19 mouse cellular contexts compared by ENCODE assay signal in the genomic region with DNA sequence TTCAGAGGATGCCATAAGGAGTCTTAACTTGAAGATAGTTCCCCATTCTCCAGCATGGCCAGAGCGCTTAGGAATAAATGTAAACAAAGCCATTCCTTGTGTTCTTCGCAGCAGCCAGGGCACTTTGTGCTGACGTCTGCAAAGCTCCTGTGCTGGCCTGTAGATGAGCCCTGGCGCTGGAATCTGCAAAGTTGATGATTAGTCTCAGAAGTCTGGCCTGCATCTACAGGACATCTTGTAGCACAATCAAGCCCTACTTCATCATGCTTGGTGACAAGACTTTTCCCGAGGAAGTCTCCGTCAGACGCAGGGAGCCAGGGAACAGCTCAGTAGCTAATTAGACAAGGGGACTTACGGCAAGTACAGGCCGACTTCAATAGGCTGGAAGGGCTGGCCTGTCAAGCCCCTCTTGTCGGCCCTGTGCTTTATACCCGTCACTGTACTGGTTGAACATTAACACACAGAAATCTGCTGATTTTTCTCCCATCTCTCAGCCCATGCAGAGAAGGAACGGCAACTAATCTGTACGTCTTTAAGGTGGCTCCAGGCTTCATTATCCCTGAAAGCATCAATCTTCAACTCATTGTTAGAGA.
DNase-seq lines count a peak whose midpoint lies in the region; ATAC-seq and TF ChIP-seq lines count a peak whose summit lies in the region.
"Had no signal": no experiment of that assay in that cellular context is flagged by ENCODE, and none has a peak within 500 bp of the region (broad histone marks: within the 10 kb centered on the region; RNA-seq: fewer than 3 reads in every experiment).

No protein-coding gene starts in this region.

- no peak overlapping the region for H3K27ac ChIP-seq in hindbrain, embryonic 16.5 days (ENCODE audit: low read depth, low read length)
- H3K27ac ChIP-seq in hindbrain, embryonic 11.5 days (ENCODE audit: low read depth, low read length) = no peak overlapping the region
- no peak overlapping the region for H3K27ac ChIP-seq in stomach, embryonic 14.5 days (ENCODE audit: low read length)
- no peak overlapping the region for H3K27ac ChIP-seq in stomach, postnatal 0 days (replicated peaks)
- H3K27ac ChIP-seq in kidney, embryonic 15.5 days = peak overlapping the region; percentile 20; the same call in 1 of the 2 replicates
- H3K27ac ChIP-seq: embryonic facial prominence, embryonic 15.5 days; limb, embryonic 12.5 days; neural tube, embryonic 13.5 days had no signal

- no peaks in the 10 kb centered on the region for H3K27me3 ChIP-seq in hindbrain, embryonic 16.5 days (replicated peaks; ENCODE audit: control insufficient read depth, insufficient read depth, low read length)
- no peaks in the 10 kb centered on the region for H3K27me3 ChIP-seq in hindbrain, embryonic 11.5 days (ENCODE audit: control insufficient read depth, insufficient read depth, low read length)
- H3K27me3 ChIP-seq in stomach, embryonic 14.5 days (ENCODE audit: control insufficient read depth, insufficient read depth, low read length) = no peaks in the 10 kb centered on the region
- H3K27me3 ChIP-seq in stomach, postnatal 0 days (ENCODE audit: control insufficient read depth, insufficient read depth, low read length) = no peaks in the 10 kb centered on the region
- no peaks in the 10 kb centered on the region for H3K27me3 ChIP-seq in kidney, embryonic 15.5 days
- H3K27me3 ChIP-seq: CH12.LX; embryonic facial prominence, embryonic 15.5 days; limb, embryonic 12.5 days; neural tube, embryonic 13.5 days had no signal

- WGBS in hindbrain, embryonic 16.5 days = 36% methylated on average over 13 of the region's 13 CpGs
- WGBS in hindbrain, embryonic 11.5 days = 40% methylated on average over 13 of the region's 13 CpGs
- WGBS in stomach, embryonic 14.5 days = 6% methylated on average over 13 of the region's 13 CpGs
- 4% methylated on average over 13 of the region's 13 CpGs for WGBS in stomach, postnatal 0 days
- WGBS in kidney, embryonic 15.5 days = 37% methylated on average over 13 of the region's 13 CpGs

- DNase-seq in hindbrain, embryonic 11.5 days (ENCODE audit: low spot score) = no peak
- no peak for DNase-seq in stomach, postnatal 0 days (ENCODE audit: low spot score)
- peak; percentile 57 for DNase-seq in yolk sac, embryonic 10.5 days (ENCODE audit: low spot score)
- no peak for DNase-seq in MN1 (ENCODE audit: low spot score)
- DNase-seq in frontal cortex, postnatal 10 days (ENCODE audit: low spot score in 2 of 2) = no peak
- DNase-seq: cerebellum, adult 9-11 months; forebrain, postnatal 0 days; gastrocnemius, postnatal 14 days; layer of hippocampus, adult 9-11 months; liver, postnatal 0 days; midbrain, embryonic 14.5 days; thymus, adult 18-20 months had no signal

- TF ChIP-seq EP300 in stomach, postnatal 0 days (optimal IDR thresholded peaks at IDR 0.05) = no peak

- no peak for ATAC-seq in hindbrain, embryonic 16.5 days
- no peak for ATAC-seq in hindbrain, embryonic 11.5 days (ENCODE audit: low FRiP score)
- ATAC-seq in stomach, embryonic 14.5 days (ENCODE audit: insufficient number of reproducible peaks, insufficient read depth, low FRiP score, low read depth) = no peak
- no peak for ATAC-seq in stomach, postnatal 0 days (ENCODE audit: low FRiP score, low TSS enrichment)
- ATAC-seq in kidney, embryonic 15.5 days (replicated peaks; ENCODE audit: low FRiP score) = peak; percentile 60
- ATAC-seq: forebrain, postnatal 0 days; liver, postnatal 0 days had no signal

- H3K4me2 ChIP-seq in hindbrain, embryonic 16.5 days (ENCODE audit: low read length) = no peak overlapping the region
- H3K4me2 ChIP-seq in hindbrain, embryonic 11.5 days (replicated peaks; ENCODE audit: low read depth, low read length) = no peak overlapping the region
- H3K4me2 ChIP-seq in stomach, embryonic 14.5 days (replicated peaks; ENCODE audit: low read depth, low read length) = peak overlapping the region; percentile 17; the same call in 1 of the 2 replicates
- H3K4me2 ChIP-seq in stomach, postnatal 0 days (replicated peaks; ENCODE audit: low read depth) = no peak overlapping the region
- H3K4me2 ChIP-seq in kidney, embryonic 15.5 days = peak overlapping the region; percentile 35
- H3K4me2 ChIP-seq: embryonic facial prominence, embryonic 15.5 days; limb, embryonic 12.5 days; neural tube, embryonic 13.5 days had no signal

- no peaks in the 10 kb centered on the region for H3K36me3 ChIP-seq in hindbrain, embryonic 16.5 days (ENCODE audit: control insufficient read depth, insufficient read depth, low read length)
- no peaks in the 10 kb centered on the region for H3K36me3 ChIP-seq in hindbrain, embryonic 11.5 days (ENCODE audit: control insufficient read depth, insufficient read depth, low read length)
- no peaks in the 10 kb centered on the region for H3K36me3 ChIP-seq in stomach, embryonic 14.5 days (ENCODE audit: control insufficient read depth, insufficient read depth, low read length)
- H3K36me3 ChIP-seq in stomach, postnatal 0 days (ENCODE audit: control insufficient read depth, insufficient read depth, low read length) = no peaks in the 10 kb centered on the region
- no peaks in the 10 kb centered on the region for H3K36me3 ChIP-seq in kidney, embryonic 15.5 days
- H3K36me3 ChIP-seq: embryonic facial prominence, embryonic 15.5 days; limb, embryonic 12.5 days; neural tube, embryonic 13.5 days had no signal

- H3K4me3 ChIP-seq in hindbrain, embryonic 16.5 days (ENCODE audit: low read length) = no peak overlapping the region
- H3K4me3 ChIP-seq in hindbrain, embryonic 11.5 days (ENCODE audit: low read depth, low read length) = no peak overlapping the region
- no peak overlapping the region for H3K4me3 ChIP-seq in stomach, embryonic 14.5 days (ENCODE audit: low read depth, low read length)
- H3K4me3 ChIP-seq in stomach, postnatal 0 days (ENCODE audit: low read depth, low read length) = no peak overlapping the region
- H3K4me3 ChIP-seq in kidney, embryonic 15.5 days (replicated peaks) = no peak overlapping the region
- H3K4me3 ChIP-seq: embryonic facial prominence, embryonic 15.5 days; limb, embryonic 12.5 days; neural tube, embryonic 13.5 days had no signal

- no peak for TF ChIP-seq CTCF in stomach, postnatal 0 days (IDR thresholded peaks at IDR 0.05; ENCODE audit: low read depth)

- H3K9ac ChIP-seq in hindbrain, embryonic 16.5 days (ENCODE audit: low read depth, low read length) = peak overlapping the region; percentile 9; the same call in 1 of the 2 replicates
- H3K9ac ChIP-seq in hindbrain, embryonic 11.5 days (ENCODE audit: low read depth, low read length) = no peak overlapping the region
- no peak overlapping the region for H3K9ac ChIP-seq in stomach, embryonic 14.5 days (replicated peaks; ENCODE audit: low read depth, low read length)
- H3K9ac ChIP-seq in stomach, postnatal 0 days (ENCODE audit: low read length) = no peak overlapping the region
- no peak overlapping the region for H3K9ac ChIP-seq in kidney, embryonic 15.5 days
- H3K9ac ChIP-seq: embryonic facial prominence, embryonic 15.5 days; forebrain, postnatal 0 days; limb, embryonic 12.5 days; liver, postnatal 0 days; neural tube, embryonic 13.5 days had no signal

- H3K9me3 ChIP-seq in hindbrain, embryonic 16.5 days (ENCODE audit: control insufficient read depth, low read length) = peaks cover 1% of the 10 kb centered on the region; the same call in 1 of the 2 replicates
- no peaks in the 10 kb centered on the region for H3K9me3 ChIP-seq in hindbrain, embryonic 11.5 days (ENCODE audit: control insufficient read depth, low read length)
- H3K9me3 ChIP-seq in stomach, embryonic 14.5 days (ENCODE audit: control insufficient read depth, low read depth, low read length) = no peaks in the 10 kb centered on the region
- no peaks in the 10 kb centered on the region for H3K9me3 ChIP-seq in stomach, postnatal 0 days (ENCODE audit: control insufficient read depth, low read length)
- no peaks in the 10 kb centered on the region for H3K9me3 ChIP-seq in kidney, embryonic 15.5 days (replicated peaks)
- H3K9me3 ChIP-seq: embryonic facial prominence, embryonic 15.5 days; limb, embryonic 12.5 days; neural tube, embryonic 13.5 days had no signal

- H3K4me1 ChIP-seq in hindbrain, embryonic 16.5 days (ENCODE audit: control insufficient read depth, insufficient read depth, low read depth, low read length) = peaks cover 5% of the 10 kb centered on the region; the same call in 1 of the 2 replicates
- H3K4me1 ChIP-seq in hindbrain, embryonic 11.5 days (replicated peaks; ENCODE audit: control insufficient read depth, insufficient read depth, low read length) = no peaks in the 10 kb centered on the region
- H3K4me1 ChIP-seq in stomach, embryonic 14.5 days (ENCODE audit: control insufficient read depth, insufficient read depth, low read length) = 0 out of 2 replicates have a peak, but pooled peaks cover 4% of the 10 kb centered on the region
- H3K4me1 ChIP-seq in stomach, postnatal 0 days (replicated peaks; ENCODE audit: control insufficient read depth, insufficient read depth) = 0 out of 2 replicates have a peak, but pooled peaks cover 2% of the 10 kb centered on the region
- peaks cover 13% of the 10 kb centered on the region for H3K4me1 ChIP-seq in kidney, embryonic 15.5 days

Comparison
In these comparisons a context has a peak if more than half of its experiments do, and no peak if none do; other contexts are left out.
1. H3K4me2 ChIP-seq: peak in stomach, embryonic 14.5 days (single experiment) and kidney, embryonic 15.5 days (single experiment); none in hindbrain, embryonic 16.5 days (single experiment), hindbrain, embryonic 11.5 days (single experiment) and stomach, postnatal 0 days (single experiment).